Mouse (Mus musculus): ENCODE data around the gene Polr3f. TPM values are rescaled to one million over a fixed set of nuclear protein-coding genes. Genes with fewer than 3 reads are reported as not detected.

Polr3f gene
- 21.8 TPM for polyA plus RNA-seq (2017; shearing (Covaris generic))

DNA sequence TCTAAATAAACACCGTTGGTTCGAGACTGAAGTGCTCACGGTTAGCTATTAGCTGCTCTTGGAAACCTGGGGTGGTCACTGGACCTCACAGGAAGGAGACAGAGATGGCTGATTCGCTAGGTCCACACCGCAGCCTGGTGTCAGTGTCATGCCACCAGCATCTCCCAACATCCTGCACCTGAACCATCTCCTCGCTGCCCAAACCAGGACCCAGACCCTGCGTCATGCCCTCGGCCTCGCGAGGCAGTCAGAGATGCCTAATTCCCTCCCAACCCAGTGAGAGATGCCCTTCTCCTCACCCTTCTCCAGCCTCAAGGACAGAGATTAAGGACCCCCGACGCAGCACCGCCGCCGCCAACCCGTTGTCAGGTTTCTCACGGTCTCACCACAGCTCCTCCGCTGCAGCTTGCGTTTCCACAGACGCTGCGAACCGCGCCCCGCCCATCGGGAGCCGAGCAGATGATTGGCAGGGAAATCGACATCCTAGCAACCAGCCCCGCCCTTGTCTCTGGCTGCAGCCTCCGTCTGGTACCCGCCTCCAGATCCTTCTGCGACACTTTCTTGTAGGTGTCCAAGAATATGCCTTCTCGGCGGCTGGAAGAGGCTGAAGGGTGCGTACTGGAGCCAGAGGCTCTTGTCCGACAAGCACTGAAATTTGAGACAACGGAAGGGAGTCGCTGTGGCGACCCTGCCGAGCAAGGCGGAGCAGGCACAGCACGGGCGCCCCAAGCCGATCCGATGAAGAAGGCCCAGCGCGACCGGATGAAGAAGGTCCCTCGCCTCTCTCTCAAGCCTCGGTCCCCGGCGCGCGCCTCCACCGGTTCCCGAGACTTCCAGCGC, at the start of gene Polr3f, which contains the start of gene Dzank1:
Polr3f (plus strand) TSS at position 738 of the 840 bp plus-strand sequence.
Dzank1 (minus strand) TSS at position 434 of the 840 bp plus-strand sequence.

DNA sequence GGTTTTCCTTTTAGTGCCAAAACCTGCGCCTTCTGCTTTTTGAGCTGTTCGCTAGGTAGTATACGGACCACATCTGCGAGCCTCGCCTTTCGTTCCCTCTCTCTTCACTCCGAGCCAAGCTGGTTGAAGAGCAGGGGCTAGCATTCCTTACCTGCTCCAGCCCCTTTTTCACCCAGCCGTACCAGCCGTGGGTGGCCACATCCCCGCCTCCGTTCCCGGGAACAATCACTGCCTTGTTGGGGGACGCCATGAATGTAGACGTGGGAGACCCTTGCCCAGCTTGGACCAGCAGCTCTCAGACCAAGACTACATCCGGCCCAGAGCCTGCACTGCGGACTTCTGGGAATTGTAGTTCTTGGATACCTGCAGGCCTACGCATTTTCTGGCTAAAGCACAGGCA, 23.0 kb downstream of the Polr3f start, which contains the start of gene Rbbp9:
Rbbp9 (minus strand) TSS at position 341 of the 400 bp plus-strand sequence.

DNA sequence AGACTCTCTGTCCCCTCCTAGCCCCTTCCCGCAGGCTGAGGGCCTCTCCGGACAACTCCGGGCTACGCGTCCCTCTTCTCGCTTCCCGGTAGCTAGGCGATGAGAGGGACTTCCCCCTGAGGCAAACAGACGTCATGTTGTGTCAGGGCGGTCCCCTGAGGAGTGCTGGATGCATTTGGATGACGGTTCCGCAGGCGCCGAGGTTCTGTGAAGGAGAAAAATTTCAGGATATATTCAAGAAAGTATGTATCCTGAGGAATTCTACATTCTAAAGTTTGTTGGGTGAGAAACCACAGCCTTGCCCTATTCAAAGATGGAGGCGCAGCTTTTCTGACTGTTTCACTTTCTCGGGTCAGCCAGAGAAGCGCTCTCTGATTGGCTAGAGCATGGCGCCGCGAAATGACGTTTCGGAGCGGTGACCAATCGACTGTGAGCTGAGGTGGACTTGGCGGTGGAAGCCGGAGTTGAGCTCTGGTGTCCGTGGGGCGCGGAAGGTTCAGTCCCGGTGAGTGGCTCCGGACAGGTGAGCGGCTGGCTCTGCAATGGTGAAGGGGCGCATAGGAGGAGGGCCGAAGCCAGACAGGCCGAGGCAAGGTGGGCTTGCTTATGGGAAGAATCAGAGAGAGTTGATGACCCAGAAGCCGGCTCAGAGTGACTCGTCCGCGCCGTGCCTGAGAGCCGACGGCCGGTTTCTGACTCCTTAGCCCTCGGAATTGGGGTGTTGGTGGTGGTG, 28.5 kb downstream of the Polr3f start, which contains the start of gene Sec23b:
Sec23b (plus strand) TSS at position 410 of the 733 bp plus-strand sequence.

Other genes starting within 250 kb of the Polr3f start
- not detected for gene Ovol2, start 195.6 kb upstream of the Polr3f start, polyA plus RNA-seq (2017; shearing (Covaris generic))
- gene Kat14, start 158.7 kb upstream of the Polr3f start, polyA plus RNA-seq (2017; shearing (Covaris generic)): 35.3 TPM
- gene Pet117, start 158.7 kb upstream of the Polr3f start, polyA plus RNA-seq (2017; shearing (Covaris generic)): not detected
- 0.12 TPM for gene Dzank1, start 304 bp upstream of the Polr3f start, polyA plus RNA-seq (2017; shearing (Covaris generic))
- 4.5 TPM for gene Rbbp9, start 23.2 kb downstream of the Polr3f start, polyA plus RNA-seq (2017; shearing (Covaris generic))
- 74.5 TPM for gene Sec23b, start 28.5 kb downstream of the Polr3f start, polyA plus RNA-seq (2017; shearing (Covaris generic))
- gene Smim26, start 66.3 kb downstream of the Polr3f start, polyA plus RNA-seq (2017; shearing (Covaris generic)): 12.4 TPM
- 57.0 TPM for gene Dtd1, start 72.2 kb downstream of the Polr3f start, polyA plus RNA-seq (2017; shearing (Covaris generic))